Mouse (Mus musculus): Measurements from ENCODE around the gene Cblc. TPM values are rescaled to one million over a fixed set of nuclear protein-coding genes. Genes with fewer than 3 reads are reported as not detected.

The Cblc gene
- polyA plus RNA-seq, 1 experiment from 2014 or later: 8.3 TPM

- Histone ChIP-seq H3K9ac (peak overlapping the region; percentile 45), H3K27ac (peak overlapping the region; percentile 67), H3K27me3 (peaks cover 30% of the 10 kb centered on the region), H3K36me3 (no peaks in the 10 kb centered on the region), H3K4me2 (peak overlapping the region; percentile 70), H3K4me1 (peaks cover 38% of the 10 kb centered on the region), H3K4me3 (replicated peaks) (peak overlapping the region; percentile 44), H3K9me3 (replicated peaks) (no peaks in the 10 kb centered on the region)
- peak; percentile 57 for ATAC-seq (replicated peaks; ENCODE audit: low FRiP score)
- WGBS: under 1% methylated on average over 28 of the region's 28 CpGs
These were observed 19.7 kb upstream of the Cblc start for GRCm38 (mm10) chr7:19816224-19816771.

DNA sequence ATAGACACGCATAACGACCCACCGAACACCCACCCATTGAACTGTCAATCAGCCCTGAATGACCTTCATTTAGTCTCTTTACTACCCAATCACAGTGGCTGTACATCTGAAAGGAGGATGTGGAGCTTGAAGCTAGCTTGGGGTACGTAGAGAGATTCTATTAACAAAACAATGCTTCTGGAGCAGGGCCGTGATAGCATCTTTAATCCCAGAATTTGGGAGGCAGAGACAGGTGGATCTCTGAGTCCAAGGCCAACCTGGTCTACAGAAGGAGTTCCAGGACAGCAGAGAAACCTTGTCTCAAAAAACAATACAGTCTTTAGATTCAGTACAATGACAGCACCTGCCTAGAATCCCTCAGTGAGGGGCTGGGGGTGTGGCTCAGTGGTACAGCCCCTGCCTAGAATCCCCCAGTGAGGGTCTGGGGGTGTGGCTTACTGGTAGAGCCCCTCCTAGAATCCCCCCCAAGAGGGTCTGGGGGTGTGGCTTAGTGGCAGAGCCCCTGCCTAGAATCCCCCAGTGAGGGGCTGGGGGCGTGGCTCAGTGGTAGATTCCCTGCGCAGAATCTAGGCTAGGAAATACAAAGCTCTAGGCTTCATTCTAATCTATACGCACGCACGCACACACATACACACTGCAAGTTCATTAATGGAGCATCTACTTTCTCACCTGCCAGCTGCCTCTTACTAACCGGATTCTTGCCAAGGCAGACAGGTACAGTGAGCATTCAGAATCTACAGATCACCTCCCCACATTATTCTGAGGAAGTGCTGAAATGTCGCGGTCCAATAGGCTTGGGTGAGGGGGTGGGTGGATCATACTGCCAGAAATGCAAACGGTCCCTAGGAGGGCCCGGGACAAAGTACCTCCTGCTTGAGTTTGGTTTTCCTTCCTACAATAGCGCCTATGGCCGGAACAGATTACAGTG, 19.0 kb upstream of the Cblc start:
- Histone ChIP-seq H3K4me2 (peak overlapping the region; percentile 70), H3K9me3 (replicated peaks) (no peaks in the 10 kb centered on the region), H3K36me3 (no peaks in the 10 kb centered on the region), H3K27me3 (peaks cover 35% of the 10 kb centered on the region), H3K9ac (peak overlapping the region; percentile 45), H3K27ac (peak overlapping the region; percentile 67), H3K4me1 (peaks cover 43% of the 10 kb centered on the region), H3K4me3 (replicated peaks) (peak overlapping the region; percentile 44)
- peak; percentile 37 for ATAC-seq (replicated peaks; ENCODE audit: low FRiP score)
- WGBS: 29% methylated on average over 17 of the region's 17 CpGs

- Histone ChIP-seq H3K9me3 (replicated peaks) (no peaks in the 10 kb centered on the region), H3K4me2 (no peak overlapping the region), H3K36me3 (no peaks in the 10 kb centered on the region), H3K4me3 (replicated peaks) (no peak overlapping the region), H3K27ac (no peak overlapping the region), H3K4me1 (peaks cover 51% of the 10 kb centered on the region), H3K9ac (no peak overlapping the region), H3K27me3 (peaks cover 55% of the 10 kb centered on the region)
- 74% methylated on average over 6 of the region's 6 CpGs for WGBS
- no peak for ATAC-seq (replicated peaks; ENCODE audit: low FRiP score)
These were observed 17.0 kb upstream of the Cblc start for GRCm38 (mm10) chr7:19813579-19814122.

DNA sequence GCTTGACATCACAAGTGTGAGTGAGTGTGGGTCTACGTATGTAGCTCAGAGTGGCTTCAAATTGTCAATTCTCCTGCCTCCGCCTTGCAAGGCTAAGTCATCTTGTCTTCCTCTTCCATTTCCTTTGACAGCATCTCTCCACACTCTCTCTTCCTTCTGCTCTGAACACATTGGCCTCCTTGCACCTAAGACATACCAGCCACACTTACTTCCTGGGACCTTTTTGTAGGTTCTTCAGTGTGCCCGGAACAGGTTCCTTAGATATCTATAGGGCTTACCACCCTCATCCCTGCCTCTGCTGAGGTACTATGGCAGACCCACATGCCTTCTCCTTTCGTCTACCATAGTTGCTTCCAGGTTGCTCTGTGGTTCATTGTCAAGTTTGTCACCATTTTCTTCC, 16.6 kb upstream of the Cblc start:
- ATAC-seq (replicated peaks; ENCODE audit: low FRiP score): no peak
- Histone ChIP-seq H3K9me3 (replicated peaks) (no peaks in the 10 kb centered on the region), H3K27ac (no peak overlapping the region), H3K4me1 (peaks cover 47% of the 10 kb centered on the region), H3K4me3 (replicated peaks) (no peak overlapping the region), H3K4me2 (no peak overlapping the region), H3K36me3 (no peaks in the 10 kb centered on the region), H3K9ac (no peak overlapping the region), H3K27me3 (peaks cover 59% of the 10 kb centered on the region)
- 86% methylated on average over 4 of the region's 4 CpGs for WGBS

- 5% methylated on average over 22 of the region's 22 CpGs for WGBS
- Histone ChIP-seq H3K27me3 (peaks cover 61% of the 10 kb centered on the region), H3K4me2 (peak overlapping the region; percentile 49), H3K4me1 (peaks cover 27% of the 10 kb centered on the region), H3K4me3 (replicated peaks) (peak overlapping the region; percentile 24), H3K27ac (no peak overlapping the region), H3K36me3 (no peaks in the 10 kb centered on the region), H3K9ac (no peak overlapping the region), H3K9me3 (replicated peaks) (no peaks in the 10 kb centered on the region)
- ATAC-seq (replicated peaks; ENCODE audit: low FRiP score): peak; percentile 61; the same call in 1 of the 2 replicates
These were observed 14.5 kb upstream of the Cblc start for GRCm38 (mm10) chr7:19811114-19811513.

DNA sequence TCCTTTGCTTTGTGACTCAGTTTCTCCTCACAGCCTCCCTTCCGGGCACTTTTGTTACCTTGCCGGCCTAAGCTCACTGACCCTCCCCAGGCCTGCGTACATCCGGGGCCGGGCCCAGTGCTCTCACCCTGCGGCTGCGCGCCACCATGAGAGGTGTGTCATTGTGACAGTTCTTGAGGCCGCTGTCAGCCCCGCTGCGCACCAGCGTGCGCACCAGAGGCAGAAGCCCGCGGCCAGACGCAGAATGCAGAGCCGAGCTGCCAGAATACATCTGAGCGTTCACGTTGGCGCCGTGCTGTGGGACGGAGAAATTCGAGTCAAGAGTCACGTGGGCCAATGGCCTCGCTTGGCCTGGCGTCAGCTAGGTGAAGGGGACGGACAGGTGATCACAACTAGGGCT, 12.8 kb upstream of the Cblc start:
- no peak overlapping the region for H3K9ac ChIP-seq
- H3K4me1 ChIP-seq: peaks cover 19% of the 10 kb centered on the region
- peaks cover 61% of the 10 kb centered on the region for H3K27me3 ChIP-seq
- no peaks in the 10 kb centered on the region for H3K9me3 ChIP-seq (replicated peaks)
- peak overlapping the region; percentile 53 for H3K4me2 ChIP-seq
- ATAC-seq (replicated peaks; ENCODE audit: low FRiP score): peak; percentile 37
- H3K4me3 ChIP-seq (replicated peaks): peak overlapping the region; percentile 32
- WGBS: 13% methylated on average over 27 of the region's 27 CpGs
- no peaks in the 10 kb centered on the region for H3K36me3 ChIP-seq
- no peak overlapping the region for H3K27ac ChIP-seq

DNA sequence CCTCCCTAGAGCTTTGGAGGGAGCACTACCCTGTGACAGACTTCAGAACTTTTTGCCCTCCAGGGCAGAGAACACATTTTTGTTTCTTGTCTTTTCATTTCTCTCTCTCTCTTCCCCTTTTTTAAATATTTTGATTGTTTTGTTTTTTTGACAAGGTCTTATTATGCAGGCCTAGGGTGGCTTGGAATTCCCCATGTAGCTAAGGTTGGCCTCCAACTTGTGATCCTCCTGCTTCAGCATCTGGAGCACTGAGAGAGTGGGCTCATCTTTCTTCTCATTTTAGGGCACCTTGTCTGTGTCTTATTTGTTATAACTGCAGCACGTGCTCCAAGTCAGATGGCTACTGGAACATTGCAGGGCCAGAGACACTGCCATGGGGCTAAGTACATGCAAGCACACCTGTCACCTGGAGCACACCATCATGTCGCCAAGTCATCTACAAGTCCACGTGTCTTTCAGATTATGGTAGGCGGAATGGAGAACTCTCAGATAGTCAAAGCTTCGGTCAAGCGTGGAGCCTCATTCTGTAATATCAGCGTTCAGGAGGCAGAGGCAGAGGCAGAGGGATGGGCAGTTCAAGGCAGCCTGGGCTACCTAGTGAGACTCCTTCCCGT, 9.9 kb upstream of the Cblc start:
- WGBS: 80% methylated on average over 8 of the region's 8 CpGs
- Histone ChIP-seq H3K4me1 (peaks cover 18% of the 10 kb centered on the region), H3K4me3 (replicated peaks) (no peak overlapping the region), H3K9me3 (replicated peaks) (no peaks in the 10 kb centered on the region), H3K9ac (no peak overlapping the region), H3K27me3 (peaks cover 41% of the 10 kb centered on the region), H3K36me3 (no peaks in the 10 kb centered on the region), H3K4me2 (no peak overlapping the region), H3K27ac (no peak overlapping the region)
- no peak for ATAC-seq (replicated peaks; ENCODE audit: low FRiP score)

DNA sequence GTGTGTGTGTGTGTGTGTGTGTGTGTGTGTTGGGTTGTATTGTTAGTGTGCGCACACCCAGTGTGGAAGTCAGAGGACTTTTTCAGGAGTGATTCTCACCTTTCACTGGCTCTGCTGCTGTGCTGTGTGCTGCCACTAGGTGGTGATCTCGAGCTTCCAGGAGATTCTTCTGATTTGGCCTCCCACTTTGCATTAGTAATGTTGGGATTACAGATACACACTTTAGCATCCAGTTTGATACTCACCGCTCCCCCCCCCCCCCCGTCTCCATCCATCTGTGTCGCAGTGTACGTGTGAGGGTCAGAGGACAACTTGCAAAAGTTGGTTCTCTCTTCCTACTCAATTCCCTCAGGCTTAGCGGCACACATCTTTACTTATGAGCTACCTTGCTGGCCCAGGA, 6.4 kb upstream of the Cblc start:
- ATAC-seq (replicated peaks; ENCODE audit: low FRiP score): no peak
- 21% methylated on average over 6 of the region's 7 CpGs for WGBS

GRCm38 (mm10) chr7:19800764-19801163, 4.2 kb upstream of the Cblc start:
- Histone ChIP-seq H3K4me1 (peaks cover 11% of the 10 kb centered on the region), H3K4me2 (no peak overlapping the region), H3K9me3 (replicated peaks) (no peaks in the 10 kb centered on the region), H3K27ac (no peak overlapping the region), H3K9ac (no peak overlapping the region), H3K36me3 (no peaks in the 10 kb centered on the region), H3K27me3 (peaks cover 22% of the 10 kb centered on the region), H3K4me3 (replicated peaks) (no peak overlapping the region)
- ATAC-seq (replicated peaks; ENCODE audit: low FRiP score): no peak
- WGBS: 28% methylated on average over 2 of the region's 2 CpGs

More for the DNA sequence above, 6.4 kb upstream of the Cblc start:
- Histone ChIP-seq H3K9ac (no peak overlapping the region), H3K27ac (no peak overlapping the region), H3K4me2 (no peak overlapping the region), H3K4me3 (replicated peaks) (no peak overlapping the region), H3K36me3 (no peaks in the 10 kb centered on the region), H3K9me3 (replicated peaks) (no peaks in the 10 kb centered on the region), H3K4me1 (no peaks in the 10 kb centered on the region), H3K27me3 (peaks cover 7% of the 10 kb centered on the region; the same call in 1 of the 2 replicates)

- ATAC-seq (replicated peaks; ENCODE audit: low FRiP score): no peak
- peaks cover 11% of the 10 kb centered on the region for H3K4me1 ChIP-seq
- peak overlapping the region; percentile 47 for H3K4me3 ChIP-seq (replicated peaks)
- peak overlapping the region; percentile 48 for H3K9ac ChIP-seq
- H3K27ac ChIP-seq: peak overlapping the region; percentile 83
- H3K4me2 ChIP-seq: peak overlapping the region; percentile 64
- WGBS: 11% methylated on average over 18 of the region's 18 CpGs
- no peaks in the 10 kb centered on the region for H3K36me3 ChIP-seq
- no peaks in the 10 kb centered on the region for H3K9me3 ChIP-seq (replicated peaks)
- H3K27me3 ChIP-seq: peaks cover 21% of the 10 kb centered on the region
These were observed 355 bp downstream of the Cblc start for GRCm38 (mm10) chr7:19796254-19796653.

DNA sequence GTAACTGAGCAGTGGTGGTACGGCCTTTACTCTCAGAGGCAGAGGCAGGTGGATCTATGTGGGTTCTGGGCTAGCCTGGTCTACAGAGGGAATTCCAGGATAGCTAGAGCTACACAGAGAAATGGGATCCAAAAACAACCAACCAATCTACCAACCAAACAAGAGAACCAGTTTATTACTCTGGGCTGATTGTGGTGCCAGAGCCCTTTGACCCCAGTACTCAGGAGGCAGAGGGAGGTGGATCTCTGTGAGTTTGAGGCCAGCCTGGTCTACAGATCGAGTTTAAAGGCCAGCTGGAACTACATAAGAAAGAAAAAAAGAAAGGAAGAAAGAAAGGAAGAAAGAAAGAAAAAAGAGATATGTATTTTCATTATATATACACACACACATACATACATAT, 1.4 kb downstream of the Cblc start:
- H3K36me3 ChIP-seq: no peaks in the 10 kb centered on the region
- peaks cover 11% of the 10 kb centered on the region for H3K4me1 ChIP-seq
- no peak overlapping the region for H3K9ac ChIP-seq
- 52% methylated on average over 2 of the region's 2 CpGs for WGBS
- H3K27me3 ChIP-seq: peaks cover 25% of the 10 kb centered on the region
- no peak overlapping the region for H3K4me3 ChIP-seq (replicated peaks)
- no peak for ATAC-seq (replicated peaks; ENCODE audit: low FRiP score)
- no peaks in the 10 kb centered on the region for H3K9me3 ChIP-seq (replicated peaks)
- no peak overlapping the region for H3K4me2 ChIP-seq
- H3K27ac ChIP-seq: no peak overlapping the region
